Mouse (Mus musculus) retina, adult 2 months (tissue): ENCODE results near the gene Susd4.

ENCODE experiments used
- DNase-seq: peaks from one replicate; pipeline ENCODE4 v3.0.0-alpha.2; 2012; ENCODE audit warnings: low read depth, low spot score

Susd4 gene

GRCm38 (mm10) chr1:182785504-182785903, 21.8 kb downstream of the Susd4 start:
- no peak for DNase-seq

- no peak for DNase-seq
Measured at GRCm38 (mm10) chr1:182787030-182787429, 23.4 kb downstream of the Susd4 start.

- no peak for DNase-seq
Measured at GRCm38 (mm10) chr1:182788896-182789295, 25.2 kb downstream of the Susd4 start.

GRCm38 (mm10) chr1:182792521-182793071, 28.9 kb downstream of the Susd4 start:
- peak; percentile 9 for DNase-seq

GRCm38 (mm10) chr1:182794221-182794620, 30.6 kb downstream of the Susd4 start:
- DNase-seq, result no peak

DNA sequence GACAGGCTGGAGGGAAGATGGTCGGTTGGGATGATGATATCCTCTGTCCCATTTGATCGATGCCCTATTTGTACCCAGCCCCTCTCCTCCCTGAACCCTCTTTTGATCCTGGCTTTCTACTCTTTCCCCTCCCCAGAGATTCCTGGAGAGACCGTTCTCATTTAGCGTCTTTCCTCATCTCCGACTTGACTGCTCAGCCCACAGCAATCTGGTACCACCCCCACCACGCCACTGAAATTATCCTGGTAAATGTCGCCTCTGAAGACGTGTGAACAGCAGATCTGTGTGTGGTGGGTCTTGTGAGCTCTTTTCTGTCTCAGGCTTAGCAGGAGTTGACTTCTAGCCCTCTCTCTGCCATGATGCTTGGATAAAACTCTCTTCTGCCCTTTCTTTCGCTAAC, 31.0 kb downstream of the Susd4 start:
- no peak for DNase-seq

GRCm38 (mm10) chr1:182797048-182797447, 33.4 kb downstream of the Susd4 start:
- no peak for DNase-seq

- no peak for DNase-seq
Measured at GRCm38 (mm10) chr1:182801590-182801989, 37.9 kb downstream of the Susd4 start.

DNA sequence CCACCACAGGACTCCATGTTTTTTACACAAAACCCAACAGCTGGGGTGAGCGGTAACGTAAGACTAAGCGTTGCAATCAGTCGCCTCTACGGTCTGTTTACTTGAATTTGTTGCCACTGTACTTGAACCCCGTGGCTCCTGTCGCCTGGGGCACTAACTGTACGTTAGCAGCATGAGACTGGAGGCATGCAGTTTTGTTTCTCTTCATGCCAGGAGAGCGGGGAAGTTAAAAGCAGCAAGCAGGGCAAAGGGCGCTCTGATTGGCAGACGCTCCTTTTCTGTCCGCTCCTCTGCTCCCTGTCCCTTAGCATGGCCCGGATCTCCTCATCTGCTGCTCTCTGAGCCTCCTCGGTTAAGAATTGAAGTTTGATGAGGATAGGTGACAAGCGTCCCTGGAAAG, 39.2 kb downstream of the Susd4 start:
- DNase-seq, result no peak

DNA sequence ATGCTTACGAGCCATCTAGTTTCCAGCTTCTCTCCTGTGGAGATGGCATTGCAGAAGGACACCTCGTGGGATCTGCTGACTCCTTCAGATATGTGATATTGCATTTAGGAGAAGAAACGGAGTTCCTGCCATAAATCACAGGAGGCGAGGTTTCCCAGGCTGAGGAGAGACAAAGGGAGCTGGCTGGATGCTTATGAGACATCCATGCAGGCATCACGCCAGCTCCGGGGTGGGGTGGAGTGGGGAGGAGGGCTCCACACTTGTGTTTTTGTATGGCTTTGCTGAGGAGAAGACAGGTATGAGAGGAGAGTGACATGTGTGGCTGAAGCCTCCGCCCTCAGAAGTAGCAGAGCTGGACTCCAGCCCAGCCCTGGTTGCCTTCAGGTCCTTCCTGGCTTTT, 50.3 kb downstream of the Susd4 start:
- DNase-seq, result no peak

GRCm38 (mm10) chr1:182814566-182814965, 50.9 kb downstream of the Susd4 start:
- no peak for DNase-seq

- DNase-seq, result no peak
Measured at GRCm38 (mm10) chr1:182817106-182817505, 53.4 kb downstream of the Susd4 start.

DNA sequence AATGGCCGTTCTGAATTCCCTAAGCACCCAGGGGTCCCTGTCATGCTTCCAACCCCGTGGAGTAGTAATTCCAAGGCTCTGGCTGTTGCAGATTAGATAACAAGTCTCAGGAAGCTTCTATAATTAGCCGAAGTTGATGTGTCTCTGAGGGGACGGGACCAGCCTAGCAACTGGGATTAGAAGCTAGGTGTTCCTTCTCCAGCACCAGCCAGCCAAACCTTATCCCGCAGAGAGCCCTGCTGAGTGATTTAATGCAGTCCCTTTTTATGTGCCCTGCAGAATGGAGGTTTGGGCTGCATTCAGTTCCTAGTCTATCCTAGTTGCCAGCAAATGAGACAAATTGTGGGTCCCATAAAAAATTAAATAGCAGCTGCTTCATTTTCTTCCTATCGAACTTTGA, 54.0 kb downstream of the Susd4 start:
- no peak for DNase-seq

GRCm38 (mm10) chr1:182818931-182819330, 55.3 kb downstream of the Susd4 start:
- no peak for DNase-seq

GRCm38 (mm10) chr1:182822729-182823128, 59.1 kb downstream of the Susd4 start:
- no peak for DNase-seq

DNA sequence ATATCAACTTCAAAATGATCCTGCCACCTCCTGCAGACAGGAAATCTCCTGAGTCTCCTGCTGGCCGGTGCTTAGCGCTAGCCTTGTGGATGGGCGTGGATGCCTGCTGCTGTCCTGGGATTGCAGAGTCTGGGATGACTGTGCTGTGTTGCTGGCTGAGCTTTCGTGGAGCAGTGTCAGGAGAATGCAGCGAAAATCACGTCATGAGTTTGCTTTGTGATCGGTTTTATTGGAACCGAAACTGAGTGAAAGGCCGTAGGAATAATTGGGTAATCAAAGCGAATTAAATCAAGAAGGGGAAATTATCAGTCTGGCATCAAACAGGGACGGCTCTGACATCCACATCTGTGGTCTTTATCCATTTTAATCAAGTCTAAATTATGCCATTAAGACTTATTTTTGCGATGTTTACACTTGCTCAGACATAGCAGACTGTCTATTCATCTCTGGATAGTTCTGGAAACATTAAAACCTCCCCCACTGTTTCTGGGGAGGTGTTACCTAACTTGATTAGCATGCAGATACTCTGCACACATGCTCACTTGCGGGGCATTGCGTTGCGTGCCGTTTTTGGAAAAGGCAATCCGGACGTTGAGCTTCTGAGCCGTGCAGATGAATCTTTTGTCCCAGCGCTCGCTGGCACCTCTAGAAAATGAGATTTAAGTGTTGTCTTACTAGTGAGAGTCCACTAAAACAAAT, 60.2 kb downstream of the Susd4 start:
- DNase-seq, result no peak

DNA sequence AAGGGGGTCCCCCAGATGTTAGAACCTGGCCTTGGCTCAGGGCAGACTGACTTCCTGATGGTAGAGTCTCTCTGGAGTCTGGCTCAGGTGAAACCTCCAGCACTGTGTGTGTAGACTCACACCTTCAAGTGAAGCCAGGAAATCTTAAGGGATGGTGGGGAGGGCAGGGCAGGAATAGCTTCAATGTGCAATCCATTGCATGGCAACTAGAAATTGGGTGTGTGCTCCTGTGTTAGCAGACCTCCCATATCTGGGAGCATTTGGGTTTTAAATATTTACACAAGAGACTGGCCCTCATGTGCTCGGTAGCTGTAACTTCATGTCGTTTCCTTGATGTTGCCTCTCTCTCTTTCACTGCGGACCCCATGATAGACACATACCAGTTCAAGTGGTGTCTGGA, 62.9 kb downstream of the Susd4 start:
- DNase-seq, result no peak

GRCm38 (mm10) chr1:182838061-182838460, 74.4 kb downstream of the Susd4 start:
- no peak for DNase-seq

- DNase-seq, result no peak
Measured at GRCm38 (mm10) chr1:182839332-182839929, 75.8 kb downstream of the Susd4 start.

DNA sequence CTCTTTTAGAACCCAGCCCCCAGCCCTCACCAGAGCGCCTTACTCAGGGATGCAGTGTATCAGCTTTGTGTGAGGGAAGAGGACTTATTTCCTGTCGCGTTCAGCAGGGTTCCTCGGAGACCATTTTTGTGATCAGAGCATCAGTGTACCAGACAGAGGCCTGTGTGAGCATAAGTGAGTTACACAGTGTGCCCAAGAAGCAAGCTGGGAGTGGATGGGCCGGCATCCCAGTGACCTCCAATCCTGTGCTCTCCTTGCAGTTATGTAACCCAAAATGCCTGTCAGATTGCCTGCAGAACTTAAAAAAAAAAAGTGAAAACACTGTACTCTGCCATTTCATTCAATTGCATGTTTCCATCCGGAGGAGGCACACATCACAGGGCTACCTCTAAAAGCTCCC, 76.4 kb downstream of the Susd4 start:
- no peak for DNase-seq

- DNase-seq, result no peak
Measured at GRCm38 (mm10) chr1:182840606-182841005, 76.9 kb downstream of the Susd4 start.

GRCm38 (mm10) chr1:182849556-182849955, 85.9 kb downstream of the Susd4 start:
- DNase-seq, result no peak

DNA sequence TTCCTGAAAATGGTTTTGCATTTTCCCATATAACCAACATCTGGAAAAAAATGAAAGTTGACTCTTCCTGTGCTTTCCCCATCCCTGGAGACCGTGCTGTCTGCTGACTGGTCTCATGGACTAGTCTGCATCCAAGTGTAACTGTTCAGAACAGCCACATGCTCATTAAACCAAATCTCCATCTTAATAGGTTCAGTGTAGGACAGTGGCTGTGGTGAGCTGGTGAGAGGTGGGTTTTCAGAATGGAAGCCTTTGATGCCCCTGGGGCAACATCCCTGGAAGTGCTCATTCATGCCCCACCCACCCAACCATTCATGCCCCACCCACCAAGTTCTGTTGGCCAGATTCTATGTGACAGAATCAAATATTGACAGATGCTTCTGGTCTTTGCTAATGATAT, 86.4 kb downstream of the Susd4 start:
- no peak for DNase-seq
